Mouse (Mus musculus) cerebellum, adult 9-11 months (tissue): ENCODE results near the gene Magea1.
"Not testable (repeated sequence)": the region's sequence is repeated elsewhere in the genome, so short reads cannot be mapped to it uniquely, and the experiment has no call there.

Experiments used
- DNase-seq: peaks from one replicate; pipeline ENCODE4 v3.0.0; 2022

The Magea1 gene

DNA sequence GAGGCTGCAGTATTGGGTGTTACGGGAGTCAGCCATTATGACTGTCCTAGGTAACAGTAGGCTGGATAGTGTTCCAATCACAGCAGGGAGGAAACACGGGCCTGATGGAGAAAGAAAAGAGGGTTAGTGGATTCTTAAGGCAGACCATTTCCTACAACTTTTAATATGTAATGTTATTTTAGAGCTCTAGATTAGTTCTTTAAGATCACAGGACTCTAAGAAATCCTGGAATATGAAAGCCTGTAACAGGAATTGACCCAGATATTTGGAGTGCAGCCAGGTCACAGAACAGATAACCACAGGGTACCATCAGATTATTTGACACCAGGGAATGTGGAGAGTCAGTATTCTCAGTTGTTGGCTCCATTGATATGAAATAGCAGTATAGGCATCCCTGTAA lies at the start of gene Magea1:
TSS of gene Magea1 (minus strand) at position 101 of the 400 bp plus-strand sequence.
- not testable (repeated sequence) for DNase-seq

DNA sequence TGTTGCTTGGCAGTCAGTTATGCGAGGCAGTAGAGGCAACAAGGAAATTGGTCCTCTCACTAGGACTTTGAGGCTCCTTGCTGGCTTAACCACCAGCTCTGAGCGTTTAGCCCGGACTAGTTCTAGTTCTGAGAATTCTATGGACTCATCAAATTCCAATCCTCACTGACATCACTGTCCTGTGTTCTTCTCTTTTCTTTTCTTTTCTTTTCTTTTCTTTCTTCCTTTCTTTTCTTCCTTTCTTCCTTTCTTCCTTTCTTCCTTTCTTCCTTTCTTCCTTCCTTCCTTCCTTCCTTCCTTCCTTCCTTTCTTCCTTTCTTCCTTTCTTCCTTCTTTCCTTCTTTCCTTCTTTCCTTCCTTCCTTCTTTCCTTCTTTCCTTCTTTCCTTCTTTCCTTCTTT lies 38.7 kb upstream of the Magea1 start, which contains the start of gene Cldn34b2:
TSS of gene Cldn34b2 (minus strand) at position 101 of the 400 bp plus-strand sequence.
- DNase-seq = not testable (repeated sequence)

- no peak for DNase-seq
Measured at GRCm38 (mm10) chrX:155098024-155098423, 8.4 kb upstream of the Magea1 start.

- DNase-seq = not testable (repeated sequence)
Measured at GRCm38 (mm10) chrX:155093566-155093965, 4.0 kb upstream of the Magea1 start, which contains the start of gene Magea2. Magea2 (minus strand) TSS chrX:155093666.

- not testable (repeated sequence) for DNase-seq
Measured at GRCm38 (mm10) chrX:155063045-155063444, 26.5 kb downstream of the Magea1 start, which contains the start of gene Magea5. Magea5 (minus strand) TSS chrX:155063145.
